Mouse (Mus musculus) kidney, embryonic 14.5 days (tissue): ENCODE measurements at regions not wholly inside any gene's neighbourhood (a gene's known extent, or its start where the extent isn't known, plus 50 kb on each side); places are given as distances from the start of the nearest gene placed in this dataset.

ENCODE experiments used
- ATAC-seq: fragments of 200-750 bp; cut with Nextera tagmentation; 2 replicates; pipeline ENCODE4 v1.8.0; 2017; ENCODE audit warnings: moderate number of reproducible peaks, mild to moderate bottlenecking, moderate TSS enrichment, moderate library complexity; ENCODE audit not compliant: low FRiP score, low TSS enrichment
- H3K27ac ChIP-seq: fragments of 300-500 bp; sonication (generic); 2 replicates; pipeline ENCODE4 v1.5.1; 2014; ENCODE audit warnings: low read depth, mild to moderate bottlenecking, low read length, moderate library complexity, mixed read lengths
- H3K27me3 ChIP-seq: fragments of 300-500 bp; sonication (generic); 2 replicates; pipeline ENCODE4 v1.6.1; 2014; ENCODE audit warnings: mild to moderate bottlenecking, low read length; ENCODE audit not compliant: control insufficient read depth, insufficient read depth
- H3K36me3 ChIP-seq: fragments of 300-500 bp; sonication (generic); 2 replicates; pipeline ENCODE4 v1.6.1; 2014; ENCODE audit warnings: low read length, mixed read lengths; ENCODE audit not compliant: control insufficient read depth, insufficient read depth
- H3K4me1 ChIP-seq: fragments of 300-500 bp; sonication (generic); 2 replicates; pipeline ENCODE4 v1.6.1; 2014; ENCODE audit warnings: low read length, mixed read lengths; ENCODE audit not compliant: control insufficient read depth, insufficient read depth
- H3K4me2 ChIP-seq: fragments of 300-500 bp; sonication (generic); replicated peaks from 2 replicates; pipeline ENCODE4 v1.6.1; 2014; ENCODE audit warnings: low read depth, mild to moderate bottlenecking, low read length
- H3K4me3 ChIP-seq: fragments of 300-500 bp; sonication (generic); 2 replicates; pipeline ENCODE4 v1.5.1; 2014; ENCODE audit warnings: mild to moderate bottlenecking, low read length
- H3K9ac ChIP-seq: fragments of 300-500 bp; sonication (generic); 2 replicates; pipeline ENCODE4 v1.6.1; 2014; ENCODE audit warnings: low read depth, mild to moderate bottlenecking, low read length, moderate library complexity
- H3K9me3 ChIP-seq: fragments of 300-500 bp; sonication (generic); 2 replicates; pipeline ENCODE4 v1.6.1; 2016; ENCODE audit warnings: low read length; ENCODE audit not compliant: control insufficient read depth
- WGBS: fragments of 180-500 bp; shearing (Covaris S2); extraction: QIAGEN DNeasy Blood & Tissue Kit; methylation state at CpG from one replicate; pipeline ENCODE4 v1.1.7; 2014; 5-methylcytosine and 5-hydroxymethylcytosine counted together

DNA sequence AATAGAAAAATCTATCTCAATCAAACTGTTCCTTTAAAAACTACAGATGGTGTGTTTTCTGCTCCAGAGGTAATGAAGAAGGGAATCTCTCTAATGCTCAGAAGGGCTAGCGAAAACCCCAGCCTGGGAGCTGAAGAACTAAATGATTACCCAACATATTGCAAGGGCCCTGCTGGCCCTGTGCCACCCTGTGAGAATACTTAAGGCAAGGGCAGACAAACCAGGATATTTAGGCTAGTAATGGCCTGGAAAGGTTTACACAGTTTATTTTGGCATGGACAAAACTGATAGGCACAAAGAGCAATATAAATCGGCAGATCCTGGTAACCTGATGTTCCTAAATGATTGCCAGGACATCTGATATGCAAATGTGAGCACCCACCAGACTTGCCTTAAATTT is 428.3 kb downstream of the Tns3 start:
- Histone ChIP-seq H3K9me3 (0 out of 2 replicates have a peak, but pooled peaks cover 3% of the 10 kb centered on the region), H3K4me1 (no peaks in the 10 kb centered on the region), H3K4me2 (no peak overlapping the region), H3K9ac (no peak overlapping the region), H3K27ac (no peak overlapping the region), H3K4me3 (no peak overlapping the region), H3K27me3 (no peaks in the 10 kb centered on the region), H3K36me3 (no peaks in the 10 kb centered on the region)
- no peak for ATAC-seq
- 72% methylated on average over 2 of the region's 2 CpGs for WGBS

DNA sequence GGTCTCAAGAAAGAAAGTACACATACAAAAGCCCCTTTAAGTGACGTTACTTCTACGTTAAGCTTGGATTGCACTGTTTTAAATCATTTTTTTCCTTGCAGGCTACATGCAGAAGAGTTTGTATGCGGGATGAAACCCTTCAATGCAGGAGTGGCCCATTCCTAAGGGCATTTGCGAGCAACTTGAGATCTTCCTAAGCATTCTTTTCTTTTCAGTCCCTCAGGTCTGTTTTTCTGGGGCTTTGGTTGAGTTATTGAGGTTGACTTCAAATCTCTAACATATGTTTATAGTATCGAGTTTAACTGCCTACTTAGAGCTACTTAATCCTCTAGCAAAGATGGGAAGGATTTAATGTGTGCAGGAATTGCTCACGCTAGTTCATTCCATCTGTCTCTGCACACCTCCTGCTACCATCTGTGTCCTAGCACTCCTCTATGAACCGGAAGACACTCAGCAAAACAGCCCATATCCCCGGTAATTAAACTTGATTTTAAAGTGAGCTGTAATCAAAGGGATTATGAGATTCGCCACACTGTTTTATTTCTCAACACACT is 431.6 kb downstream of the Tns3 start:
- 59% methylated on average over 9 of the region's 9 CpGs for WGBS
- no peaks in the 10 kb centered on the region for H3K9me3 ChIP-seq
- H3K36me3 ChIP-seq: no peaks in the 10 kb centered on the region
- no peaks in the 10 kb centered on the region for H3K27me3 ChIP-seq
- no peak overlapping the region for H3K27ac ChIP-seq
- no peak for ATAC-seq
- no peak overlapping the region for H3K4me2 ChIP-seq
- H3K9ac ChIP-seq: no peak overlapping the region
- H3K4me1 ChIP-seq: no peaks in the 10 kb centered on the region
- H3K4me3 ChIP-seq: no peak overlapping the region

DNA sequence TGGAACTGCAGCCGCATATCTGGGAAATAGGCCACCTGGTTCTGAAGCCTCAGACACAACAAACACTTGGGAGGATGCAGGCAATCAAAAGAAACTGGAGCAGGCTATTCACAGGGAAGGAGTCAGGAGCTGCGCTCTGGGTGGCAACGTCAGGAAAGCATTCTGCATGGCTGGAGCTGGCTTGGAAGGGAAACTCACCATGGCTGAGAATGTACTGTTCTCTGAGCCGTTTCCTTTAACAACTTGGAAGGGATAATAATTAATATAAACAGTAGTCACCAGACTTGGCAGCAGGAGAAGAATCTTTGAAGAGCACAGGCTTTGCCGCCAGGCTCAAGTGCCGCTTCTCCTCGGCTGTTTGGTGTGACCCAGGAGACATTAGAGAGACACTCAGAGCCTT is 434.5 kb downstream of the Tns3 start:
- Histone ChIP-seq H3K4me2 (no peak overlapping the region), H3K27me3 (no peaks in the 10 kb centered on the region), H3K9me3 (no peaks in the 10 kb centered on the region), H3K36me3 (no peaks in the 10 kb centered on the region), H3K4me1 (no peaks in the 10 kb centered on the region), H3K9ac (no peak overlapping the region), H3K27ac (no peak overlapping the region), H3K4me3 (no peak overlapping the region)
- no peak for ATAC-seq
- WGBS: 45% methylated on average over 7 of the region's 7 CpGs

DNA sequence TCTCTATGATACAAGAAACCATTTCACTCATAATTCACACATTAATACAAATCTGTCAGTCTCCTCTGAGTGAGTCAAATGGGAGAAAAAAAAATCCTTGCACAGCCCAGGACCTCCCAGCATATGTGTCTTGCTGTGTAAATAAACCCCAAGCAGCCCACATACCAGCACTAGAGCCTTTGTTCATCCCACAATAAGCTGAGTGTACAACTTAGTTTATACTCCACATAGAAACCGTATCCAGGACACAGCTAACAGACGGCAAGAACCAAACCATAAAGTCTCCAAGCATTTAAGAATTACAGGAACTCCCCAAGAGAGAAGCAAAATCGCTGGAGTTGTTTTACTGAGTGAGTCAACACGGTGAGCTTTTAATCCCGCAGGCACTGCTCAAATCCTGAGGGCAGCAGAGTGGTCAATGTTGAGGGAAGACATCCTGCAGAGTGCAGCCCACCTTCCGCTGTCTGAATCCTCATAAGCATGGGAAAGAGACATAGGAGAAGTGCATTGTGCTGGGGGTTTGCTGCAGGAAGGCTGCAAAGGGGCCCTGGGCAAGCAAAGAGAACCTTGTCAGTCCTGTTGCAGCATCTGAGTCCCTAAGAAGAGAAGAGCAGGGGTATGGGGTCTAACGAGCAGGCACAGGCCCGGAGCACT is 436.4 kb downstream of the Tns3 start:
- Histone ChIP-seq H3K4me1 (no peaks in the 10 kb centered on the region), H3K4me2 (no peak overlapping the region), H3K36me3 (no peaks in the 10 kb centered on the region), H3K9me3 (no peaks in the 10 kb centered on the region), H3K27ac (no peak overlapping the region), H3K9ac (no peak overlapping the region), H3K4me3 (no peak overlapping the region), H3K27me3 (no peaks in the 10 kb centered on the region)
- ATAC-seq: no peak
- WGBS: 56% methylated on average over 8 of the region's 8 CpGs

DNA sequence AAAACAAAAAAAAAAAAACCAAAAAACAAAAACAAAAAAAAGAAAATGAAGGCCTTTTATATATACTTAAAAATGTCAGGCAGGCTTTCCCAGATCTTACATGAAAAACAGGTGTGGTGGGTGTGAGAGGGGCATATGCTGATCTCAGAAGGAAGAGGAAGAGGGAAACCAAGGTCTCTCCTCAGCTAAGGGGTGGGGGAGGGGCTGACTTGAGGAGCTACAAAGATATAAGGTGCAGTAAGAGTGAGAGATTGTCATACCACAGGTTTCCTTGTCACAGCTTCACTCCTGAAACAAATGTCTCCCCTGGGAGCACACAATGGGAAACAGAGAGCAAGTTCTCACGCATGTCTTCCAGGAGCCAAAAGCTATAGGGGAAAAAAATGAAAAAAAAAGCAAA is 440.0 kb downstream of the Tns3 start:
- no peak overlapping the region for H3K27ac ChIP-seq
- H3K9ac ChIP-seq: no peak overlapping the region
- no peak overlapping the region for H3K4me3 ChIP-seq
- H3K4me1 ChIP-seq: no peaks in the 10 kb centered on the region
- WGBS: 53% methylated on average over 1 of the region's 1 CpGs
- no peaks in the 10 kb centered on the region for H3K9me3 ChIP-seq
- no peak overlapping the region for H3K4me2 ChIP-seq
- H3K27me3 ChIP-seq: no peaks in the 10 kb centered on the region
- no peaks in the 10 kb centered on the region for H3K36me3 ChIP-seq
- no peak for ATAC-seq

DNA sequence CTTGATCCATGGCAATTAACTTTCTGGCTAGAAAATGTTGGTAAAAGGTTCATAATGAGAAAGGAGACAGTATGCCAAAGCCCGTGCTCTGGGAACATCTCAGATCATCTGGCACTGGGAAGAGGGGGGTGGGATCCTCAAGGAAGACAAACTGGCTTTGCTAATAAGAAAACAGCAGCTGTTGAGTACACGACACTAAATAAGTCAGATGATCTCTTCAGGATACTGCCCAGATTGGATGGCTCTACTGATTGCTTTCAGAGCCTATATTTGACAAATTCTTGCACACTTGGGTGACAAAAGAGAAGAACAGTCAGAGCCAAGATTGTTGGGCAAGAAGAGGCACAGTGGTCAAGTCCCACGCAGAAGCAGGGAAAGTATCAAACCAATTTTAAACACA is 443.7 kb downstream of the Tns3 start:
- Histone ChIP-seq H3K36me3 (no peaks in the 10 kb centered on the region), H3K27ac (no peak overlapping the region), H3K4me1 (no peaks in the 10 kb centered on the region), H3K9ac (no peak overlapping the region), H3K9me3 (no peaks in the 10 kb centered on the region), H3K27me3 (no peaks in the 10 kb centered on the region), H3K4me3 (no peak overlapping the region), H3K4me2 (no peak overlapping the region)
- ATAC-seq: no peak
- WGBS: 58% methylated on average over 3 of the region's 3 CpGs

DNA sequence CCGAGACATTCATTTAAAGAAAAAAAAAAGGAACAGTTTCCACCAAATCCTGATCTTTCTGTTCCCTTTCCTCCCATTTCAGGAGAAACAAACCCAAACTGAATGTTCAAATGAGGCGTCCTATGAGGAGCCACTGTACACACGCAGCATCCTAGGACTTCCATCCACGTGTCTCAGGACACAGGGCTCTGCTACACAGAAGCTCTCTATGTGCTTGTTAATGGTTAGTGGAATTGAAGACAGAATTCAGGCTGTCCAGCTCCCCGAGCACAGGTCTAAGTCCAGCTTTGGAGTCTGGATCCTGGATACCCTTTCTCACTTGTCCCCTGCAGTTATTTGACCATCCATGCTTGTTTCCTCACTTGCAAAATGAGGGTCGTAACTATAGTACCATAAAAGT is 444.4 kb downstream of the Tns3 start:
- ATAC-seq: no peak

DNA sequence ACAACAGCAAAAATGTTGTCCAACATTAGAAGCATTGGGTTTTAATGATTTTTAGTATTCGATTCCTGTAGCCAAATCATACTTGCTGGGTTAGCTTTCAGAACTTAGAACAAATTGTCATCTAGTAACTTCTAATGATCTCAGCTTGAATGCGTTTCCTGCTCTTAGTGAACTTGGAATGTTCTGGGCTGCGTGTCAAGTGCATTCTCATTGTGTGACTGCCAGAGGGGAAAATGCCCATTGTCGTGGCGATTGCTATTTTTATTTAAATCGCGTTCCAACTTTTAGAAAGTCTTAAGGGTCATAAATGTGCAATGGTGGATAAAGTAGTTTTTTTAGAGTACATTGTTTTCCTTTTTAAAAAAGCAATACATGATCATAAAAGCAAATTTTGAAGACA is 448.7 kb downstream of the Tns3 start:
- WGBS: 80% methylated on average over 7 of the region's 7 CpGs
- Histone ChIP-seq H3K27me3 (no peaks in the 10 kb centered on the region), H3K4me3 (no peak overlapping the region), H3K4me1 (no peaks in the 10 kb centered on the region), H3K4me2 (no peak overlapping the region), H3K27ac (no peak overlapping the region), H3K9me3 (no peaks in the 10 kb centered on the region), H3K36me3 (no peaks in the 10 kb centered on the region), H3K9ac (no peak overlapping the region)
- ATAC-seq: no peak

More for the DNA sequence above, 444.4 kb downstream of the Tns3 start:
- Histone ChIP-seq H3K9me3 (no peaks in the 10 kb centered on the region), H3K27ac (no peak overlapping the region), H3K4me3 (no peak overlapping the region), H3K4me2 (no peak overlapping the region), H3K36me3 (no peaks in the 10 kb centered on the region), H3K27me3 (no peaks in the 10 kb centered on the region), H3K9ac (no peak overlapping the region), H3K4me1 (no peaks in the 10 kb centered on the region)
- 50% methylated on average over 6 of the region's 6 CpGs for WGBS

DNA sequence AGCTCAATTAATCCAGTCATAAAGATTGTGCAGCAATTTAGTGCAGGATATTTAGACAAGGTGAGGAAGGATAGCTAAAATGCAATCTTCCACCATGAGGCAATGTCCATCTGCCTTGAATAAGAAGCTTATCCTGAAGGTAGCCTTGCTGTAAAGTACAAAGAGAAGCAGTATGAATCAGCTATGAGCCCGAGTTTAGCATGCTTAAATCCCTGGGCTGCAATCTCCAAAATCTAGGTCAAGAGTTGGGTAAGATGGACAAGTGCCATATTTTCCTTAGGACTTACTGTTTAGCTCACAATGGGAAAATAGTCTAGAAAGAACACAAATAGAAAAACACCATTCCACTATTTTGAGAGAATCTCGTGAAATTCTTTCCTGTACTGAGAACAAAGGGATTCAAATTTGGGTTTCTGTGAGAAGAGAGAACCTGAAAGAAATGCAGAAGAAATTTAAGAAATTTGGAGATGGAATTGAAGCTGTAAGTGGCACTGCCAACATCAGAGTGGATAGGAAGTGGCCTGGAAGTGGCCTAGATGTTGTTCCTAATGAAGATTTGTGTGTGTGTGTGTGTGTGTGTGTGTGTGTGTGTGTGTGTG is 449.9 kb downstream of the Tns3 start:
- ATAC-seq: no peak
- no peak overlapping the region for H3K9ac ChIP-seq
- H3K4me3 ChIP-seq: no peak overlapping the region
- no peaks in the 10 kb centered on the region for H3K9me3 ChIP-seq
- no peak overlapping the region for H3K27ac ChIP-seq
- no peak overlapping the region for H3K4me2 ChIP-seq
- H3K27me3 ChIP-seq: no peaks in the 10 kb centered on the region
- WGBS: 69% methylated on average over 2 of the region's 2 CpGs
- H3K36me3 ChIP-seq: no peaks in the 10 kb centered on the region
- no peaks in the 10 kb centered on the region for H3K4me1 ChIP-seq
